Mouse (Mus musculus): ENCODE measurements around the gene Cdc42ep1. TPM values are rescaled to one million over a fixed set of nuclear protein-coding genes. Genes with fewer than 3 reads are reported as not detected.

The Cdc42ep1 gene
- polyA plus RNA-seq, 1 experiment from 2014 or later: 15.9 TPM

DNA sequence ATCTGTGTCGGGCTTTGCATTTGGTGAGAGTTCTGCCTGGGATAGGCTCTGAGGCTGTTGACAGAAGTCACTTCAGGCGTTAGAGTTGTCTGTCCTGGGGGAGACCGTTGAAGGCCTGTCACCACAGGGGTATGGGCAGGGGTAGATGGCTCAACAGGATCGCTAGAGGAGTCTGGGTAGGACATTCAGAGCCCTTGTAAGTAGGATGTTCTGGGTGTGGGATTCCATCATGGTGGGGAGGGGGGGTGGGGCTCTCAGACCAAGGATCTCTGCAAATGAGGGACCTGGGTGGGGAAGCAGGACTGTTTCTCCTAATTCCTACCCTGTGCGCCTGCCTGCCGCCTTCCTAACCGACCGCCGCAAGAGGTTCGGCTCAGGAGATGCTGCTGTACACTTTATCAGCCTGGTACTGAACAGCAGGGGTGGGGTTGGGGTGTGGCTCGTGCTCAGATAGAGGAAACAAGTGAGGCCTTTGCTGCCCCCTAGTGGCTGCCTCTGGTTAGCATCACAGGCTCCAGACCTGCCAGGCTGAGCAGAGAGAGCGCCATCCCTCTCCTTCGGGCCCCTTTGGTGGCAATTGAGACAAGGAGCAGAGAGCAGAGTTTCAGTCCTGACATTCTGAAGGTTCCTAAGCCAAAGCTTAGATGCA, 9.2 kb downstream of the Cdc42ep1 start:
- no peaks in the 10 kb centered on the region for H3K9me3 ChIP-seq (ENCODE audit: control insufficient read depth, low read length)
- H3K4me2 ChIP-seq (ENCODE audit: low read length): peak overlapping the region; percentile 38

DNA sequence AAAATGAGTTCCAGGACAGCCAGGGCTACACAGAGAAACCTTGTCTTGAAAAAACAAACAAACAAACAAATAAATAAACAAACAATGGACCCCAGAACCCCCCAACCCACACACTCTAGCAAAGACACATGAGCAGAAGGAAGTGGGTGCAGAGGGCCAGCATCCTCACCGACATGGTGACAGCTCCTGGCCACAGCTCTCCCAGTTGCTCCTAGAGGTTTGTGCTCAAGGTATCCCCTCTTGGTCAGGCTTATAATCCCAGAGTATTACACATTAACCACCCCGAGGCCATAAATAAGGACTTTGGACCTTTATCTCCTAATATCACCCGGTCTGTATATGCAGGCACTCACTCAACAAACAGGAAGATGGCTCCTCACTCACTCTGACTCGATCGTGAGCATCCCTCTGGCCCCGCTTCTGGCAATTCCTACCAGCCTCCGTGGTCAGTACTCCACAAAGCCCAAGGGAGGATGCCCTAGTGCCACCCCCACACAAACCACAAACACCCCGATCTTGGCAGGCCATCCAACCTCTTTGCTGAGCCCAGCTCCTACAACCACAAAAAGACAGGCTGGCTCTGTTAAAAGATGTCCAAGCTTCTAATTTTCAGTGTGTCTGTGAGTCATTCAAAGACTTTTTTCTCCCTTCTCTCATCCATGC, 13.0 kb downstream of the Cdc42ep1 start, which contains the start of gene Lgals2:
TSS of gene Lgals2 (minus strand) at position 227 of the 663 bp plus-strand sequence.
- H3K9me3 ChIP-seq (ENCODE audit: control insufficient read depth, low read length): no peaks in the 10 kb centered on the region
- no peak for ATAC-seq
- no peak within 1 kb of the TSS for H3K4me3 ChIP-seq (ENCODE audit: low read length)
- no peaks in the 10 kb centered on the region for H3K36me3 ChIP-seq (ENCODE audit: control insufficient read depth, insufficient read depth, low read length)
- H3K27ac ChIP-seq (ENCODE audit: low read depth, low read length): no peak within 1 kb of the TSS
- H3K9ac ChIP-seq (ENCODE audit: low read depth, low read length): no peak within 1 kb of the TSS
- WGBS: 81% methylated on average over 8 of the region's 8 CpGs
- no peak within 1 kb of the TSS for H3K4me2 ChIP-seq (ENCODE audit: low read length)
- no peaks in the 10 kb centered on the region; the same call in 1 of the 2 replicates for H3K27me3 ChIP-seq (replicated peaks; ENCODE audit: control insufficient read depth, insufficient read depth, low read length)
- peaks cover 2% of the 10 kb centered on the region; the same call in 1 of the 2 replicates for H3K4me1 ChIP-seq (ENCODE audit: control insufficient read depth, insufficient read depth, low read depth, low read length)

More for the DNA sequence above, 9.2 kb downstream of the Cdc42ep1 start:
- ATAC-seq: peak; percentile 87
- Histone ChIP-seq H3K36me3 (ENCODE audit: control insufficient read depth, insufficient read depth, low read length) (no peaks in the 10 kb centered on the region), H3K9ac (ENCODE audit: low read depth, low read length) (peak overlapping the region; percentile 24; the same call in 1 of the 2 replicates), H3K4me3 (ENCODE audit: low read length) (no peak overlapping the region), H3K4me1 (ENCODE audit: control insufficient read depth, insufficient read depth, low read depth, low read length) (peaks cover 2% of the 10 kb centered on the region; the same call in 1 of the 2 replicates), H3K27me3 (replicated peaks; ENCODE audit: control insufficient read depth, insufficient read depth, low read length) (no peaks in the 10 kb centered on the region; the same call in 1 of the 2 replicates), H3K27ac (ENCODE audit: low read depth, low read length) (no peak overlapping the region)
- 17% methylated on average over 13 of the region's 13 CpGs for WGBS

DNA sequence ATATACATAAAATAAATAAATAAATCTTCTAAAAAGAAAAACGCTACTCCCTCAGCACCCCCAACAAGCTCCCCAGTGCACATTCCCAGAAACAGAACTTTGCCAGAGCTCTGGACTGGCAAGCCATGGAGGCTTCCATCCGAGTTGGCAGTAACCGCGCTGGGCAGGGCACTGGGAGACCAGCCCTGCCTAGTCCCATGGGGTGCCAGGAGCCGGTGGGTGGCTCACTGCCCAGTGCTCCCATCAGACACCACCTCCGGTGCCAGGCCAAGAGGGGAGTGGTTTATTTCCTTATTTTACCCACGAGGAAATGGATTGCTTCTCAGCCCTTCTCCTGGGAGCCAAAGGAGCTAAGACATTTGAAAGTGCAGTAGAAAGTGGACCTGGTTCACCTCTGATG, 14.6 kb downstream of the Cdc42ep1 start:
- ATAC-seq: no peak
- 77% methylated on average over 7 of the region's 7 CpGs for WGBS
- no peaks in the 10 kb centered on the region; the same call in 1 of the 2 replicates for H3K27me3 ChIP-seq (replicated peaks; ENCODE audit: control insufficient read depth, insufficient read depth, low read length)

DNA sequence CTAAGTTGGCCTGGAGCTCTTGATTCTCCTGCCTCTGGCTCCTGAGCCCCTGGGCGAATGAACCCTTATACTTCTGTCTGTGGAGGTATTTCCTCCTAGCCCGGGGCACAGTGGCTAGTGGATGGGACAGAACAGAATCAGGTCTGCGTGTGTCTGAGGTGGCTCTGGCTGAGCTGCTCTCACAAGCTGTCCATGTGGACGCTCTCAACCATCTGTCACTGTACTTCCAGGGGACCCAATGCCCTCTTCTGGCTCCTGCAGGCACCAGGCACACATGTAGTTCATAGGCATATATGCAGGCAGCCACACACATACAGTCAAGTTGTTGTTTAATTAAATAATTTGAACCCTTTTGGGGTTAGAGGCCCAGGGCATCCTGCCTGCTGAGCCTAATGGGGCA, 16.9 kb downstream of the Cdc42ep1 start:
- WGBS: 62% methylated on average over 4 of the region's 4 CpGs

More for the DNA sequence above, 14.6 kb downstream of the Cdc42ep1 start:
- Histone ChIP-seq H3K9me3 (ENCODE audit: control insufficient read depth, low read length) (no peaks in the 10 kb centered on the region), H3K36me3 (ENCODE audit: control insufficient read depth, insufficient read depth, low read length) (no peaks in the 10 kb centered on the region), H3K4me1 (ENCODE audit: control insufficient read depth, insufficient read depth, low read depth, low read length) (no peaks in the 10 kb centered on the region; the same call in 1 of the 2 replicates), H3K27ac (ENCODE audit: low read depth, low read length) (no peak overlapping the region), H3K4me3 (ENCODE audit: low read length) (no peak overlapping the region), H3K9ac (ENCODE audit: low read depth, low read length) (no peak overlapping the region), H3K4me2 (ENCODE audit: low read length) (no peak overlapping the region)

DNA sequence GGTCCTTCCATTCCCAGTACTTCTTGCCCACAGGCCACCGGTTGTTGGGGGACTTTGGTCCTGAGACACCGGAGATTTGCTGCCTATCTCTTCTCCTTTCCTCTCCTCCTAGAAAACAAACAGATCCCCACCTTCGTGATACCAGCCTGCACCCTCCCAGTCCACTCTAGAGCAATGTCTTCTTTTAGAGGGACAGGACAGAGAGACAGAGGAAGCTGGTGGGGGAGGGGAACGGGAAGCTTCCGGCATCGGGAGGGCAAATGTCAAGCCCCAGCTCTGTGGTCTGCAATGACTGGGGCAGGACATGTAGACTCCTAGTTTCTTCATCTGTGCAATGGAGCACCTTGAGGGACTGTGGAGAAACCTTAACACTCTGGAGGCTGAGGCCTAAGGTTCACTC, 17.3 kb downstream of the Cdc42ep1 start:
- WGBS: 84% methylated on average over 6 of the region's 6 CpGs
- no peak overlapping the region for H3K4me2 ChIP-seq (ENCODE audit: low read length)
- no peak overlapping the region for H3K27ac ChIP-seq (ENCODE audit: low read depth, low read length)
- no peaks in the 10 kb centered on the region; the same call in 1 of the 2 replicates for H3K27me3 ChIP-seq (replicated peaks; ENCODE audit: control insufficient read depth, insufficient read depth, low read length)
- H3K36me3 ChIP-seq (ENCODE audit: control insufficient read depth, insufficient read depth, low read length): no peaks in the 10 kb centered on the region
- H3K4me3 ChIP-seq (ENCODE audit: low read length): no peak overlapping the region
- H3K9ac ChIP-seq (ENCODE audit: low read depth, low read length): no peak overlapping the region
- no peak for ATAC-seq
- H3K4me1 ChIP-seq (ENCODE audit: control insufficient read depth, insufficient read depth, low read depth, low read length): no peaks in the 10 kb centered on the region; the same call in 1 of the 2 replicates
- no peaks in the 10 kb centered on the region for H3K9me3 ChIP-seq (ENCODE audit: control insufficient read depth, low read length)

More for the DNA sequence above, 16.9 kb downstream of the Cdc42ep1 start:
- H3K4me2 ChIP-seq (ENCODE audit: low read length): no peak overlapping the region
- H3K27me3 ChIP-seq (replicated peaks; ENCODE audit: control insufficient read depth, insufficient read depth, low read length): no peaks in the 10 kb centered on the region; the same call in 1 of the 2 replicates
- ATAC-seq: no peak
- no peak overlapping the region for H3K27ac ChIP-seq (ENCODE audit: low read depth, low read length)
- no peak overlapping the region for H3K9ac ChIP-seq (ENCODE audit: low read depth, low read length)
- no peaks in the 10 kb centered on the region; the same call in 1 of the 2 replicates for H3K4me1 ChIP-seq (ENCODE audit: control insufficient read depth, insufficient read depth, low read depth, low read length)
- no peaks in the 10 kb centered on the region for H3K9me3 ChIP-seq (ENCODE audit: control insufficient read depth, low read length)
- H3K36me3 ChIP-seq (ENCODE audit: control insufficient read depth, insufficient read depth, low read length): no peaks in the 10 kb centered on the region
- H3K4me3 ChIP-seq (ENCODE audit: low read length): no peak overlapping the region

DNA sequence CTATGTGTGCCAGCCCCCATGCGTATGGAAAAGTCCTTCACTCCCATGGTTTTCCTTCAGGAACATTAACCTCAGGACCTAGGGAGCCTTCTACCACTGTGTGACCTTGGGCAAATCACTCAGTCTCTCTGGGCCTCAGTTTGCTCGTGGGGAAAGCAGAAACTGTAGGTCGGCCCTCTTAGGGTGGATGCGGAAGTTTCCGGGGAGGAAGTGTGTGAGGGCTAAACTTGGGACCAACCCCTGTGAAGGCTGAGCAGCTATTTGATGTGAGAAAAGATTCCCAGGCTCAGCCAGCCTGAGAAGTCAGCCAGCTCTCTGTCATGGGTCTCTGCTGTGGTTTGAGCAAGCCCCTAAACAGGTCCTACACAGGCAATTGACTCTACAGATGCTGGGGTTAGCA, 19.9 kb downstream of the Cdc42ep1 start:
- Histone ChIP-seq H3K4me1 (ENCODE audit: control insufficient read depth, insufficient read depth, low read depth, low read length) (no peaks in the 10 kb centered on the region), H3K9me3 (ENCODE audit: control insufficient read depth, low read length) (no peaks in the 10 kb centered on the region), H3K27me3 (replicated peaks; ENCODE audit: control insufficient read depth, insufficient read depth, low read length) (no peaks in the 10 kb centered on the region), H3K36me3 (ENCODE audit: control insufficient read depth, insufficient read depth, low read length) (no peaks in the 10 kb centered on the region), H3K4me2 (ENCODE audit: low read length) (no peak overlapping the region), H3K27ac (ENCODE audit: low read depth, low read length) (no peak overlapping the region), H3K9ac (ENCODE audit: low read depth, low read length) (no peak overlapping the region), H3K4me3 (ENCODE audit: low read length) (no peak overlapping the region)
- no peak for ATAC-seq
- 88% methylated on average over 5 of the region's 5 CpGs for WGBS

DNA sequence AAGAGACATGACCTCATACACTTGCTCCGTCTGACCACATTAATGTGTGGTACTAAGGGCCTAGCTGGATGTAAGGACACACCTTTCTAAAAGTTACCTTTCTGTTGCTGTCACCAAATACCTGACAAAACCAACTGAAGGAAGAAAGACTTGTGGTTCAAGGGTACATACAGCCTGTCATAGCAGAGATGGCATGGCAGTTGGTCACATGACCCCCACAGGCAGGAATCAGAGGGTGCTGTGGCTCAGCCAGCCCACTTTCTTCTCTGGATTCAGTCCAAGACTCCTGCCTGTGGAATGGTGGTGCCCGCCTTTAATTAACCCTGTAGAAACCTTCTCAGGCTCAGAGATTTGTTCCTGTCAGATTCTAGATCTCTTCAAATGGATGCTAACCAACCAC, 20.7 kb downstream of the Cdc42ep1 start:
- no peak overlapping the region for H3K9ac ChIP-seq (ENCODE audit: low read depth, low read length)
- no peaks in the 10 kb centered on the region for H3K27me3 ChIP-seq (replicated peaks; ENCODE audit: control insufficient read depth, insufficient read depth, low read length)
- H3K4me2 ChIP-seq (ENCODE audit: low read length): no peak overlapping the region
- no peak overlapping the region for H3K4me3 ChIP-seq (ENCODE audit: low read length)
- H3K9me3 ChIP-seq (ENCODE audit: control insufficient read depth, low read length): no peaks in the 10 kb centered on the region
- no peaks in the 10 kb centered on the region for H3K4me1 ChIP-seq (ENCODE audit: control insufficient read depth, insufficient read depth, low read depth, low read length)
- H3K36me3 ChIP-seq (ENCODE audit: control insufficient read depth, insufficient read depth, low read length): no peaks in the 10 kb centered on the region
- H3K27ac ChIP-seq (ENCODE audit: low read depth, low read length): no peak overlapping the region
- ATAC-seq: no peak
- WGBS: 67% methylated on average over 2 of the region's 2 CpGs

DNA sequence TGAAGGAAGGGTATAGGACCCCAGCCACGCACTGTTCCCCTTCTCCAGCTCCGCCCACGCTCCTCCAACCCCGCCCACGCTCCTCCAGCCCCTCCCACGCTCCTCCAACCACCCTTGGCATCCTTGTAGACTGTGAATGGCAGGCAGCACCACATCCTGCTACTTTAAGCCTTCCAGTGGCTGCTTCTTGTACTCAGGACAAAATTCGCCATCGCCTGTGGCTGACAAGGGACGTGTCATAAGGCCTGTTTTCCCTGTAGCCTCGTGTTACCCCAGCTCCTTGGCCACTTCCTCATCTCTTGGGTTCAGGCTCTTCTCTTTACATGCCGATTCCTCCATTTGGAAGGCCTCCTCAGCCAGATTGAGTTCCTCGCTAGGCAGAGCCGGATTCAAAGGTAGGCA, 21.4 kb downstream of the Cdc42ep1 start:
- no peaks in the 10 kb centered on the region for H3K9me3 ChIP-seq (ENCODE audit: control insufficient read depth, low read length)
- no peak overlapping the region for H3K4me3 ChIP-seq (ENCODE audit: low read length)
- H3K9ac ChIP-seq (ENCODE audit: low read depth, low read length): no peak overlapping the region
- ATAC-seq: no peak
- no peaks in the 10 kb centered on the region for H3K27me3 ChIP-seq (replicated peaks; ENCODE audit: control insufficient read depth, insufficient read depth, low read length)
- H3K27ac ChIP-seq (ENCODE audit: low read depth, low read length): no peak overlapping the region
- no peaks in the 10 kb centered on the region for H3K36me3 ChIP-seq (ENCODE audit: control insufficient read depth, insufficient read depth, low read length)
- peaks cover 3% of the 10 kb centered on the region; the same call in 1 of the 2 replicates for H3K4me1 ChIP-seq (ENCODE audit: control insufficient read depth, insufficient read depth, low read depth, low read length)
- no peak overlapping the region for H3K4me2 ChIP-seq (ENCODE audit: low read length)
- 47% methylated on average over 13 of the region's 13 CpGs for WGBS

DNA sequence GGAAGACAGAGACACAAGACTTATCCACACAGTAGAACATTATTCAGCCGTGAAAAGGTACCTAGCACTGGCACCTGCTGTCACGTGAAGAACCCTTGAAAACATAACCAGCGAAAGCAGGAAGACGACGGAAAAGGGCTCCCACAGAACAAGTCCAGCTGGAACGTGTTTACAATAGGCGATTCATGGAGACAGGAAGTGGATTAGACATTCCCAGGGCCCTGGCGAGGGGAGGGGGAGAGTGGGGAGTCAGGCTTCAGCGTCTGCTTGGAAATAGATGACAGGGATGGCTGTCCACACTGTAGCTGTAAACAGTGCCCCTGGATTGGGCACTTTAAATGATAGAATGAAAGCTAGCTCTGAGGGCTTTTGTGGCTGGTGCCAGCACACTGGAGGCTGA, 26.0 kb downstream of the Cdc42ep1 start:
- no peak overlapping the region for H3K4me3 ChIP-seq (ENCODE audit: low read length)
- no peak overlapping the region; the same call in 1 of the 2 replicates for H3K4me2 ChIP-seq (ENCODE audit: low read length)

More for the DNA sequence above, 26.0 kb downstream of the Cdc42ep1 start:
- H3K27me3 ChIP-seq (replicated peaks; ENCODE audit: control insufficient read depth, insufficient read depth, low read length): no peaks in the 10 kb centered on the region
- H3K4me1 ChIP-seq (ENCODE audit: control insufficient read depth, insufficient read depth, low read depth, low read length): peaks cover 5% of the 10 kb centered on the region; the same call in 1 of the 2 replicates
- H3K9ac ChIP-seq (ENCODE audit: low read depth, low read length): 0 out of 2 replicates have a peak overlapping the region, but pooled peaks have one; percentile 4
- no peaks in the 10 kb centered on the region for H3K36me3 ChIP-seq (ENCODE audit: control insufficient read depth, insufficient read depth, low read length)
- peak overlapping the region; percentile 72 for H3K27ac ChIP-seq (ENCODE audit: low read depth, low read length)
- H3K9me3 ChIP-seq (ENCODE audit: control insufficient read depth, low read length): no peaks in the 10 kb centered on the region
- 26% methylated on average over 9 of the region's 9 CpGs for WGBS
- peak; percentile 86 for ATAC-seq
